In the genomic region with DNA sequence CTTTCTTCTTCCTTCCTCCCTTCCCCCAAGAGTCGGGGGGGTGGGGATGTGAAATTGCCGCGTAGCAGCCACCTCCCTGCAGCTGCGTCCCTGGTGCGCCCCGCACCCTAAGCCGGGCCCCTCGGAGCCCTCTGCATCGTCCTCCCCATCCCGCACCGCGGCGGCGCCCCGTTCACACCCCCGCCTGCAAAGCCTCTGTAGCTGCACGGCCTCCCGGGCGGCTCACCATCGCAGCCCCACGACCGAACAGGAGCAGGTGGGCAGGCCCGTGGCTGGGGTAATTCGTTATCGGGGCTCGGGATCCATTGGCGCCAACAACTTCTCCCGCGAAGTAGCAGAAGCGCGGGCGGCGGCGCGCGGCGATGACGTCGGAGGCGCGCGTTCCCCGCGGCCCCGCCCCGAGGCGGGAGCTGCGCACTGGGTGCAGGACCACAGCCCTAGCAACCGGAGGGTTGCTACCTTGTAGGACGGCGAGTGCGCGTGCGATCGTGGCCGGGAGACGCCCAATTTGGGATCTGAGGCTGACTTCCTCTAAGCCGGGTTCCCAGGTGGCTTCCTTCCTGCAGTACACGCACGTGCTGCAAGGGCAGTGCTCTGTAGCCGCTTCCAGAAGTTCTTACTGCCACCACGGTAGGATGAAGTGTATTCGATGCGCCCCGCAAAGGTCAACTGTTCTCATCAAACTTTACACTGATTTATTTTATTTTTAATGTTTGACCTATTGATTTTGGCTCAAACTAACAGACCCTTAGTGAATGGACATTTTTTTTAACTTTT, we compare ENCODE assay signal across 7 mouse cellular contexts. TPM values are rescaled to one million over a fixed set of nuclear protein-coding genes. Genes with fewer than 3 reads are reported as not detected.
DNase-seq lines count a peak whose midpoint lies in the region; ATAC-seq lines count a peak whose summit lies in the region.

Gene Rfc1 (minus strand): TSS at position 373 of the 777 bp plus-strand sequence.

- H3K27me3 ChIP-seq in intestine, embryonic 15.5 days (replicated peaks) = no peaks in the 10 kb centered on the region
- no peaks in the 10 kb centered on the region for H3K27me3 ChIP-seq in midbrain, embryonic 10.5 days (ENCODE audit: low read depth, poor library complexity, severe bottlenecking)

- 0 out of 2 replicates have a peak, but pooled peaks cover 3% of the 10 kb centered on the region for H3K4me1 ChIP-seq in intestine, embryonic 15.5 days (replicated peaks)
- H3K4me1 ChIP-seq in midbrain, embryonic 10.5 days = peaks cover 20% of the 10 kb centered on the region

- H3K9ac ChIP-seq in intestine, embryonic 15.5 days = peak within 1 kb of the TSS; percentile 88

- intact Hi-C loops in gastrocnemius, postnatal 36 days (cut with DNase I) = loop anchor here (2.0 kb wide), 1 partner anchor 55 kb away; the partner anchor contains the start of genes Lias and Rpl9
- intact Hi-C loops in left cerebral cortex, postnatal 25 days (cut with DNase I) = loop anchor here (1.0 kb wide), 1 partner anchor 56 kb away; the partner anchor contains the start of genes Lias and Rpl9

- peak; percentile 97 for ATAC-seq in intestine, embryonic 15.5 days

- peak within 1 kb of the TSS; percentile 82 for H3K4me2 ChIP-seq in intestine, embryonic 15.5 days (replicated peaks)

- WGBS in intestine, embryonic 15.5 days = under 1% methylated on average over 65 of the region's 65 CpGs
- under 1% methylated on average over 65 of the region's 65 CpGs for WGBS in midbrain, embryonic 10.5 days

- H3K27ac ChIP-seq in intestine, embryonic 15.5 days = peak within 1 kb of the TSS; percentile 88
- H3K27ac ChIP-seq in midbrain, embryonic 10.5 days (replicated peaks) = peak within 1 kb of the TSS; percentile 94

- no peaks in the 10 kb centered on the region for H3K9me3 ChIP-seq in intestine, embryonic 15.5 days
- H3K9me3 ChIP-seq in midbrain, embryonic 10.5 days (replicated peaks) = no peaks in the 10 kb centered on the region

- peak; percentile 94 for DNase-seq in adrenal gland, adult 2 months
- DNase-seq in embryo, embryonic 11.5 days (ENCODE audit: low read depth, low spot score) = peak; percentile 87
- DNase-seq in gastrocnemius, postnatal 36 days = peak; percentile 70 to 83
- peak; percentile 92 to 93 for DNase-seq in left cerebral cortex, postnatal 25 days (ENCODE audit: low spot score in 2 of 2)
- DNase-seq in midbrain, embryonic 10.5 days (ENCODE audit: low spot score) = peak; percentile 90
- DNase-seq in right cerebral cortex, postnatal 4 days = peak; percentile 85

- H3K36me3 ChIP-seq in intestine, embryonic 15.5 days = 0 out of 2 replicates have a peak, but pooled peaks cover 2% of the 10 kb centered on the region
- H3K36me3 ChIP-seq in midbrain, embryonic 10.5 days = peaks cover 28% of the 10 kb centered on the region

- peak within 1 kb of the TSS; percentile 91 for H3K4me3 ChIP-seq in intestine, embryonic 15.5 days (replicated peaks)
- H3K4me3 ChIP-seq in midbrain, embryonic 10.5 days = peak within 1 kb of the TSS; percentile 84

RNA-seq across cellular contexts. Expression of gene Rfc1, which starts in this region (rescaled TPM):
- total RNA-seq in adrenal gland, adult 2 months (2021) = 10 to 100 TPM; 38.7 to 46.1 TPM
- polyA plus RNA-seq in adrenal gland, adult 2 months (2012; rRNA removed) = 4.3 and 5.4 TPM in 2 replicates
- total RNA-seq in gastrocnemius, postnatal 36 days (2021) = 10 to 100 TPM; 17.9 to 21.1 TPM
- polyA plus RNA-seq in intestine, embryonic 15.5 days (2015; fragmentation: Nextera tagmentation; extraction: Ambion mirVana) = 67.0 and 91.5 TPM in 2 replicates
- 10 to 100 TPM; 27.8 to 30.3 TPM for total RNA-seq in left cerebral cortex, postnatal 25 days (2021)
- 87.3 and 103 TPM in 2 replicates for polyA plus RNA-seq in midbrain, embryonic 10.5 days (2016; fragmentation: Nextera tagmentation; extraction: Ambion mirVana)

Comparison
In these comparisons a context has a peak if more than half of its experiments do, and no peak if none do; other contexts are left out.
1. Peak in every context shown above with its lines: DNase-seq, ATAC-seq, H3K4me3 ChIP-seq and H3K27ac ChIP-seq.
2. RNA of gene Rfc1 (polyA plus RNA-seq): 87.3 to 103 TPM in midbrain, embryonic 10.5 days and 67.0 to 91.5 TPM in intestine, embryonic 15.5 days; 4.3 to 5.4 TPM in adrenal gland, adult 2 months; every median in the first group is over 10 times any median in the second.